1 mouse cellular context compared by ENCODE assay signal in genomic region chr15:101170413-101170980, GRCm38 (mm10).
TF ChIP-seq lines count a peak whose summit lies in the region.

No protein-coding gene starts in this region.

TF ChIP-seq in CH12.LX, 34 proteins besides CTCF, POLR2A, EP300 and RAD21:
- TF ChIP-seq CHD1 (IDR thresholded peaks at IDR 0.05; ENCODE audit: low read depth, low read length) (0 out of 2 replicates have a peak, but pooled peaks have one; percentile 69), ELF1 (IDR thresholded peaks at IDR 0.05; ENCODE audit: low read depth, low read length) (no peak), KAT2A (IDR thresholded peaks at IDR 0.05; ENCODE audit: insufficient replicate concordance, low read length) (no peak), JUN (IDR thresholded peaks at IDR 0.05; ENCODE audit: insufficient read depth, low read depth, low read length) (no peak)
